Mouse (Mus musculus) urinary bladder, adult 18-20 months (tissue): Measurements from ENCODE around the gene Ak4.

Experiments used
- DNase-seq, 2 experiments: peaks; one replicate each; pipeline ENCODE4 v3.0.0; 2022; ENCODE audit warnings: low spot score in 2 of 2, mixed read lengths in 2 of 2

Ak4 gene

GRCm38 (mm10) chr4:101511768-101512521 lies 92.9 kb downstream of the Ak4 start:
- no peak for DNase-seq

- no peak for DNase-seq
Observed at GRCm38 (mm10) chr4:101513251-101513650, 94.2 kb downstream of the Ak4 start.

- DNase-seq = no peak
Observed at GRCm38 (mm10) chr4:101515853-101516252, 96.8 kb downstream of the Ak4 start.
